Mouse (Mus musculus) cerebellum, adult 18-20 months (tissue): ENCODE results near the gene Gpatch8.
A peak's percentile ranks its signal among the peaks of the same experiment; 100 is the strongest.

Experiments used
- DNase-seq, 2 experiments: peaks; one replicate each; pipeline ENCODE4 v3.0.0; 2021

The Gpatch8 gene

DNA sequence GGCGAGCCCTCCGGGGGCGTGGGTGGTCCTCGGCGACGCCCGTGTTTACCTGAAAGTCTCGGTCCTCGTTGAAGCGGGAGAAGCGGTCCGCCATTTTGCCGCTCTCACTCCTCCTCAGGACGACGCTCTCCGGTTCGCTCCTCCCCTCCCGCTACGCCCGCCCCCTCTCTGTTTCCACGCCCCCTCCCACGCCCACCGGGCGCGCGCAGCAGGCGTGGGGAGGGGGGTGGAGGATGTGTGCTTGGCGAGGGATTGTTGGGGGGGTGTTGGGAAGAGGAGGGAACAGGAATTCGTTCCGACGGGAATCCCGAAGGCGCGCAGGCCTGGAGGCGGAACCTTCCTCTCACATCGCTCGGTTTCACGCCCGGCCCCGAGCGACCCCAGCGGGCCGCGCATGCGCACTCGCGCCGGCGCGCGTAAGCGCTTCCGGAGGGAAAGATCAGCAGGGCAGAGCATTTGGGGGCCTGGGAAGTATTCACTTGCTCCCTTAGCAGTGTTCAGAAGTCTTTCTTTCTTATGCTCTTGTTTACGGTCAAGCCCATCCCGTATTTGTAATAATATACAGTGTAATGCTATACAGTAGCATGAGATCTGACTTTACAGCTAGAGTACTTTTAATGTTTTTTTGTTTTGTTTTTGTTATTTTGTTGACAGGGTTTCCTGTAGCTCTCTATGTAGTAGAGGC is at the start of gene Gpatch8:
TSS of gene Gpatch8 (minus strand) at position 362 of the 685 bp plus-strand sequence.
- DNase-seq, result peak; percentile 92 to 95

DNA sequence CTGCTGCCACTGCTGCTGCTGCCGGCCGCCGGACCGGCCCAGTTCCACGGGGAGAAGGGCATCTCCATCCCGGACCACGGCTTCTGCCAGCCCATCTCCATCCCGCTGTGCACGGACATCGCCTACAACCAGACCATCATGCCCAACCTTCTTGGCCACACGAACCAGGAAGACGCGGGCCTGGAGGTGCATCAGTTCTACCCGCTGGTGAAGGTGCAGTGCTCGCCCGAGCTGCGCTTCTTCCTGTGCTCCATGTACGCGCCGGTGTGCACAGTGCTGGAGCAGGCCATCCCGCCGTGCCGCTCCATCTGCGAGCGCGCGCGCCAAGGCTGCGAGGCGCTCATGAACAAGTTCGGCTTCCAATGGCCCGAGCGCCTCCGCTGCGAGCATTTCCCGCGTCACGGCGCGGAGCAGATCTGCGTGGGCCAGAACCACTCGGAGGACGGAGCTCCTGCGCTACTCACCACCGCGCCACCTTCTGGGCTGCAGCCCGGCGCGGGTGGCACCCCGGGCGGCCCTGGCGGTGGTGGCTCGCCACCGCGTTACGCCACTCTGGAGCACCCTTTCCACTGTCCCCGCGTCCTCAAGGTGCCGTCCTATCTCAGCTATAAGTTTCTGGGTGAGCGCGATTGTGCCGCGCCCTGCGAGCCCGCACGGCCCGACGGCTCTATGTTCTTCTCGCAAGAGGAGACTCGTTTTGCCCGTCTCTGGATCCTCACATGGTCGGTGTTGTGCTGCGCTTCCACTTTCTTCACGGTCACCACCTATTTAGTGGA is 48.8 kb upstream of the Gpatch8 start:
- peak in 1 of 2 experiments; percentile 31 for DNase-seq

DNA sequence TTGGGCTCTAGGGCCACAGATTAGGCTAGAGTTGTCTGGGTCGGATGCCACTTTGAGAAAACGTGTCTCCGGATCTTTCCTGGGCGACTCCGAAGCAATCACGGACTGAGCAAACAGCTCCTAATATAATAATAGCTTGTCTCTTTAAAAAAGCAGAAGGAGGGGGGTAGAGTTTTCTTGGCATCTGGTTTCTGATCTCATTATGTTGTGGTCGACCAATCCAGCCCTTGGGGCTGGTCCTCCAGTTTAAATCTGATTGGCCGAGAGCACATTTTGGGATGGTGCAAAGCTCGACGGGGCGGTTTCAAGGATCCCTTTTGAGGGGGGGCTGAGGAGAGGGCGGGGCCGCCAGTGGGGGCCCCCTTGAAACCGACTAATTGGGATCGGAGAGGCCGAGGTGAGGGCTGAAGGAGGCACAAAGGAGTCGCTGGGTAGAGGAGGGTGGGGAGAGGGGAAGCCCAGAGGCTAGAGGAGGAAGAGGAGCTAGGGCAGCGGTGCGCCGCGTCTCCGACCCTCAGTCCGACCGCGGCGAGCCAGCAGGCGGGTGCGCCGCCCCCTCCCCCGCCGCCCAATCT is 47.9 kb upstream of the Gpatch8 start, which contains the start of gene Fzd2:
TSS of gene Fzd2 (plus strand) at position 387 of the 575 bp plus-strand sequence.
- peak; percentile 22 to 31 for DNase-seq

DNA sequence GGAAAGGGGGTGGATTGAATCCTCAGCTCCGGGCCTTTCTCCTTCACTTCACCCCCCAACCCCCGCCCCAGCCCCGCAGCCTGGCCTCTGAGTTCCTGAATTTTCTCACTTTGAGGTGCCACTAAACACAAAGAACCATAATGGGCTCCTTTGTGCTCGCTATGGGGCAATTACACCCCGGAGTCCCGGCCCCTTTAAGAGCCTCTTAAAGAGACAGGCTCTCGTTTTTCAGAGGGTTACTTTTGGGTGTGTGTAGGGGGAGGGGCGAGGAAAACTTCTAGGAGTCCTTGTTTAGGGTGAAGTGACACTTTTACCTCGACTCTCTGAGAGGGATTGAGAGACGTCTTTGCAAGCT is 47.3 kb upstream of the Gpatch8 start:
- DNase-seq, result no peak

DNA sequence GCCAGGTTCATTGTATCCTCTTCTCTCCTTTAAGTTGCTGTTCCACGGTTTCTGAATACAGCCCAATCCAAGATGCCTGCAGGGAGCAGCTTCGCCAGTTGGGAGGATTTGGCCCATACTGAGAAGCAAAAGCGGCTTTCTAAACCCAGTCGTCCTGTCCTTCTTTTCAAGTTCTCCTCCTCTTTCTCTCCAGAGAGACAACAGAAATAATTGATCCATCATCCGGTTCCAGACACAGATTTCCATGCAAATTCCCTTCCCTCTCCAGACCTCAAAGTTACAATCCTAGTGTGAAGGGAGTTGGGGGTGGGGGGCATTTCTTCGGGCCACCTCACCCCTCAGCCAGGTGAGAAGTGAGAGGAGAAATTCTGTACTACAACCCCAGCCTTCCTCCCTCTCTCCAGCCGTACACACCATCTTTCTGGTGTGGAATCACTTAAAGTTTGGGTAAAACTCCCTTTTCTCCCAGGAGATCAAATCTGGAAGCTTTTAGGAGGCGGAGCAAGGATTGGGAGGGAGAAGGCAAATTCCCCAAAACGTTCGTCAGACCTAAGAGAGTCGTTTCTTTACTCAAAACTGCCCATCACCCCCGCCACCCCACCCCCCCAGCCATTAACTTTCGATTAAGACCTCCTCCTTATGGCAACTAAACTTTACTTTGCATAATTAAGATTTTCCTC is 46.8 kb upstream of the Gpatch8 start:
- no peak for DNase-seq

DNA sequence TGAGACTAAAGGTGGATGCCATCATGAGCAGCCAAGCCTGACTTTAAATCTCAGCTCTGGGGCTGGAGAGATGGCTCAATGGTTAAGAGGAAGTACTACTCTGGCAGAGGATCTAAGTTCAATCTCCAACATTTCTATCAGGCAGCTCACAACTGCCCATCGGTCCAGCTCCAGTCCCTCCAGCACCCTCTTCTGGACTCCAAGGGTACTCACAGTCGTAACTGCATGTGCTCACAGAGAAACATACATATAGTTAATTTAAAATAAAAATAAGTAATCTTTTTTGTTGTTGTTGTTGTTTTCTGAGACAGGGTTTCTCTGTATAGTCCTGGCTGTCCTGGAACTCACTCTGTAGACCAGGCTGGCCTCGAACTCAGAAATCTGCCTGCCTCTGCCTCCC is 43.7 kb upstream of the Gpatch8 start:
- no peak for DNase-seq

DNA sequence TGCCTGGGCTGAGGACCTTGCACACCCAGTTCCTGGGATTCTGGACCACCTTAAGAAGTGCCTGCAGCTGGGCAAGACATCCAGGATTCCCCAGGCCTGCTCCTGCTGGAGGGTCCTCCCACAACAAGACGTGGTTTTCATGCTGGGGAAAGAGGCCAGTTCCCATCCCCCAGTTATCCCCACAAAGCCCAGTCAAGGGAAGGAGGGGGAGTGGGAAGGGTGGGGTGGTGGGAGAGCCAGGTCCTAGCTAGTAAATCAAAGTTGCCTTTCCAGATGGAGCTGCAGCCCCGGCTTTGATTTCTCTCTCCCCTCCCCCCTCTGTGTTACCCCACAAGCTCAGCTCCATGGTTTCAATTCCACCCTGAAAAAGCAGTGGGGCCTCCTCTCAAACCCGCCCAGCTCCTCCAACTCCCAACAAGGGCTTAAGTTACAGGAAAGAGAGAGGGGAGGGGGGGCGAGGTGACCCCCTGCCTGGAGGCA is 39.2 kb upstream of the Gpatch8 start:
- DNase-seq, result no peak

DNA sequence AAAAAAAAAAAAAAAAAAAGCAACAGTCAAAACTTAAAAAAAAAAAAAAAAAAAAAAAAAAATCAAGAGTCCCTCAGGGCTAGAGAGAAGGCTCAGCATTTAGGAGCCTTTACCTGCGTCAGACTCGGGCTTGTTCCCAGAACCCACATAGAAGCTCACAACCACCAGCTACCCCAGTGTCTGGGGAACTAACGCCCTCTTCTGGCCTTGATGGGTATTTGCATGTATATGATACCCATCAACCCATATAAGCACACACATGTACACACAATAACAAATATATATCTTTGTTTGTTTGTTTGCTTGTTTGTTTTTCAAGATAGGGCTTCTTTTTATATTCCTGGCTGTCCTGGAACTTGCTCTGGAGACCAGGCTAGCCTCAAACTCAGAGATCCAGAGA is 31.4 kb upstream of the Gpatch8 start:
- DNase-seq, result no peak

DNA sequence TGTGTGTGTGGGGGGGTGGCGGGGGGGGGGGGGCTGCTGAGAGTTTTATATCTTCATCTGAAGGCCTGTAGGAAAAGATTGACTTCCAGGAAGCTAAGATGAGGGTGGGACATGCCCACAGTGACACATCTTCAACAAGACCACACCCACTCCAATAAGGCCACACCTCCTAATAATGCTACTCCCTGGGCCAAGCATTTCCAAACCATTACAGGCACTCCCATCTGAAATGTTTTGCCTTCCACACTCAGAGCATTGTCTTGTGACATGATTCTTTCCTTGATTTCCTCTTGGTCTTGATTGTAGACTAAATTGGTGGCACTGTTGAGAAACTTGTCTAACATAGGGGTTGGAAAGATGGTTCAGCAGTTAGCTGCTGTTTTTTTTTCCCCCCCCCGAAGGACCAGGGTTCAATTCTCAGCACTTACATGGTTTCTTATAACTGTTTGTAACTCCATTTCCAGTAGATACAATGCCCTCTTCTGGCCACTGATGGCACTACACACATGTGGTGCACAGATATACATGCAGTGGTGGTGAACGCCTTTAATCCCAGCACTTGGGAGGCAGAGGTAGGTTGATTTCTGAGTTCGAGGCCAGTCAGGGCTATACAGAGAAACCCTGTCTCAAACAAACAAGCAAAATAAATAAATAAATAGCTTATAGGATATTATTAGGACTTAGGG is 30.4 kb upstream of the Gpatch8 start:
- no peak for DNase-seq

DNA sequence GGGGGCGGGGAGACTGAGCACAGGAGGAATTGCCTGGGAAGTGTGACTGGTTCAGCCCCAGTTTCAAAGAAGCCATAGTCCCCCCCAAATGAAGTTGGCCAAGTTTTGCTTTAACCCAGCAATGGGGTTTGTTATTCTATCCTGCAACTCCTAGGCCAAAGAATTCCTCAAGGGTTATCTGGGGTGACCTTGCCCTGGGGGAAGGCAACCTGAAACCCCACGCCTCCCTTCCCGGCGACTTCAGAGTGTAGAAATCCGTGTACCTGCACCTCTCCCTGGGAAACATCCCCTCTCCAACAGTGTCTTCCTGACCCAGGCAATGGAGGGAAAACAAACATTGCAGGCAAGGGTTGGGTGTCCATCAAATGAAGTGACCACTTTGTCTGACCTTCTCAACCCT is 26.5 kb upstream of the Gpatch8 start:
- DNase-seq, result no peak

DNA sequence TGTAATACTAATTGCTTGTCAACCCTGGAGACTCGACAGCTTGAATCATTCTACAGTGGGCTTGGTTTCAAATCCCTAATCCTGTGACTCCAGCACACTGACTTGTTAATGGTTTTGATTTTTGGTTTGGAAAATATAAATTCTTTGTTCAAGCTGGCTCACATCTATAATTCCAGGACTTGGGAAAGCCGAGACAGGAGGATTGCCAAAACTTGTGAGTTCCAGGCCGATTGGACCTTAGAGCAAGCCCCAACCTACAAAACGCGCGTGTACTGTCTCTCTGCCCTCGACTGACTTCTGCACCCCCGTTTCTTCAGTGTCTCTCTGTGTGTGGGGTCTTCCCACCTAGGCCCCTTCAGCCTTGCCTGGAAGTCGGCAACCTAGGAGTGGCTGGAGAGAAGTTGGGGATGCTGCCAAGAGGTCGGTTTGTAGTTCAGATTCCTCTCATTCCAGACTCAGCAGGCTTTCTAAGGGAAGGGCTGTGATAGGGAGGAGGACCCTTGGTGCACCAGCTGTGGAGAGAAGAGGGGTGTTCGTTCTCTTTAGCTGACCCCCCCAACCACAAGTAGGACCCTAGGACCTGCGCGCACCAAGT is 25.9 kb upstream of the Gpatch8 start:
- no peak for DNase-seq

DNA sequence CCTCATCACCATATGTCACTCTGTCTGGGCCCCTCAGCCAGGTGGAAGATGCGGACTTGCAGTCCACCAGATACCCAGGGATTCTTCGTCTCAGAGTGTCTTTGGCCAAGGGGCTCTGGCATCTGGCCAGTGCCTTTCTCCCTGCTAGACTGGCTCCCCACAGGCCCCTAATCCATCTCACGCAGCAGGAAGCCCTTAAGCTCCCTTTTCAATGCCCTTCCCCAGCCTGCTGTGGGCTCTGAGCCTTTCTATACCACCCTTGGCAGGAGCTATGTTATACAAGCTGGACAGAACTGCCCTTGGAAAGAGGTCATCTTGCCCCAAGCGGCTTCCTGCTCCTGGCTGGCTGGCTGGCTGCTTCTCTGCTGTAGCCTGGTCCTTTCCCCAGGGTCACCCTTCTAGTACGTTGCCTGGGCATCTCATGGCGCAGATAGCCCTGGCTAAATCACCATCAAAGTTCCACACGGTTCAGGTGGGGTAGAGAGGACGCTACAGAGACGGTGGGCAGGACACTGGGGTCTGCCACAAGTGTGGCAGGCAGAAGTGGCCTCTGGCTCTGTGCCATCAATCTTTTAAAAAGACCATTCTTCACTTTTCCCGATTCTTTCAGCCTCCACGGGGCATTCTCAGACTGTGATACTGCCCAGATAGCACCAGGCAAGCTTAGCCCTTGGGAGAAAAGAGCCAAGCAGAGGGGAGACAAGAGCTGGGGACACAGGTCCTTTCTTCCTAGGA is 25.3 kb upstream of the Gpatch8 start:
- DNase-seq, result peak in 1 of 2 experiments; percentile 14

DNA sequence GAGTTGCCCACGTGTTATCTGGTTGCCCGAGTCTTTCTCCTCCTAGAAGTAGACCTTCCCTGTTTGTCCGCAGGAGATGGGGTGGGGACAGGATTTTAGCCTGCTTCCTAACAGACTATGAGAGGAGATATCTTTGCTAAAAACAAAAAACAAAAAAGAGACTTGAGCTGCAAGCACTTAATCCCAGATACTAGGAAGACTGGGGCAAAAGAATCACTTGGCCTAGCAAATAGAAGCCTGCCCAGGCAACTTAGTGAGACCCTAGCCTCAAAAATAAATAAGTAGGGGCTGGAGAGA is 23.8 kb upstream of the Gpatch8 start:
- DNase-seq, result no peak

DNA sequence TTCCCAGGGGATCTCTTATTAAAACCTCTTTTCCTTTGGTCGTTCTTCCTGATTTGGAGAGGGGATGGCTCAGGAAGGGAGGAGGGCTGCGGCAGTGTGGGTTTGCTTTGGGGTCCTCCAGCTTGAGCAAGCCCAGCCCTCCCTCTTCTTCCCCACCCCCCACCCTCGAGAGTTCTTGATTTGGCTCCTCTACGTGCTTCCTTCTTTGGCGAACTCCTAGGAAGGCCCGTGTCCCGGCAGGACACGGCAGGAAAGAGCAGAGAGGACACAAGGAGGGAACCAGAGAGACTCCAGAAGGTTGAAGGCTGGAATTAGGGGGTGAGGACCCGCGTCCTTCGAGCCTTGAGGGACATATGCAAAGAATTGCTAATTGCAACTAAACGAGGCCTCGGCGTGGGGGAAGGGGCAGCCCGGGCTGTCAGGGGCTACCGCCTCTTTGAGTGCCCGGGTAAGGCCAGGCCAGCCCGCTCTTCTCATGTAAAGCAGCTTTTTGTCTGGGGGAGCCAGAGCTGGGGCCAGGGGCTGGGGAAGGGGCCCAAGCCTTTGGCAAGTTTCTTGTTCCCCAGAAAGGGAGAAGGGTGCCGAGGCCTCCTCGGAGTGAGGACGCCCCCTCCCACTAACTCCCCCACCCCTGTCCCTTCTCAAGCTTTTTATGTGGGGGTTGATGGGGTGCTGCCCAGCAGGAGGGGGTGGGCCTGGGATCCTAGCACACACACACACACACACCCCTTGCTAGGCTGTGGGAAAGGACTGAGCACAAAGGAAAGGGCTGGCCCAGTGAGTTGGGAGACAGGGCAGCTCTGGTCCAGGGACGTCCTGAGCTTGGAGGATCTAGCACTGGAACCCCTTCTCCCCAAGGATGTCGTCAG is 23.2 kb upstream of the Gpatch8 start, which contains the start of gene Gm11627:
TSS of gene Gm11627 (minus strand) at position 297 of the 869 bp plus-strand sequence.
- DNase-seq, result no peak

DNA sequence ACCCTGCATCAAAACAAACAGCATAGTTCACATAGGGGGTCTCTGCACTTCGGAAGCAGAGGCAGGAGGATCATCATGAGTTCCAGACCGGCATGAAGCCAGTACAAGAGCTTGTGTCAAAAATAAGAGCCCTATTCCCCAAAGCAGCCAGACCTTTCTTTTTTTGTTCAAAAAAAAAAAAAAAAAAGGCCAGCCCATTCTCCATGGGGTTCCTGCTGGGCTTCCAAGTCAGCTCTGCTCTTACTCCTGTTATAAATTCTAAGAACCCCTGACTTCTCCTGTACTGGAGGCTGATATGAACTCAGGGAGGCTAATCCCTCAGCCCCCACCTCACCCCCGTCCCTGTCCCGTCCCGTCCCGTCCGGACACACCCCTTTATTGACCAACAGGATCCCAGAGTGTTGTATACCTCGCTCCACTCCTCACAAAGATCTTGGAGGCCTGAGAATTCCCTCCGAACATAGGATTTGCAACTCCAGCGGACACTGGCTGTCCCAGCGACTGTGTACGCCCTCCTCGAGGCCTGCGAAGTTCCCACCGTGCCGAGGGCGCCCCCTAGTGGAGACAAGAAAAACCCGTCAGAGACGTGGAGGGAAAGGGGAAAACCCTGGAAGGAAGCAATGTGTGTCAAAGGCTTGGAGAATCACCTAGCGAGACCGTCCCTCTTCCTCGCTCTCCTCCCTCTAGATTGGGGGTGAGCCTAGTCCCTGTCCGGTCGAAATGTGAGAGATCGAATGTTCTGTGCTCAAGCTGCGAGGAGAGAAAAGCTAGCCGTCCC is 22.3 kb upstream of the Gpatch8 start:
- peak; percentile 57 to 74 for DNase-seq

DNA sequence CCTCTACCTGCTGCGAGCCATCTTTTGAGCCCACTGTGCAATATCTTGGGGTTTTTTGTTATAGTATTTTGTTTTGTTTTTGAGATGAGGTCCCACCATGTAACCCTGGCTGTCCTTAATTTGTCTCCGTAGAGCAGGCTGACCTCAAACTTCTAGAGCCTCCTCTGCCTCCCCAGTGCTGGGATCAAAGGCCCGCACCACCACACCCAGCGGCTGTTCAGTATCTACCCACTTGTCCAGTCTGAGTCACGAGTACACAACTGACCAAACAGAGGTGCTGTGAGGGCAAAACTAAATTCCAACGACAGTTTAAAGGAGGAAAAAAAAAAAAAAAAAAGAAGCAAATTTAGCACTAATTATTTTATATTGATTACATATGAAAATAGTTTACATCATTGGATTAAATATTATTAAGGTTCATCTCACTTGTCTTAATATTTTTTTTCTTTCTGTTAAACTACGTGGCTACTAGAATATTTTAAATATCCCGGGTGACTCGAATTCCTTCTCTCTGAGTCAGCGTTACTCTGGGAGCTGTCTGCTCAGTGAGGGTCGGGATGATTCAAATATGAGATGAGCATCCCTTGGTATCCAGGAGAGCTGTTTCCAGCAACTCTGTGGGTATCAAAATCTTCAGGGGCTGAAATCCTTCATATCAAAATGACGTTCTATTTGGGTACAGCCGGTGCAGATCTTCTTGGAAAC is 20.0 kb upstream of the Gpatch8 start:
- DNase-seq, result no peak

DNA sequence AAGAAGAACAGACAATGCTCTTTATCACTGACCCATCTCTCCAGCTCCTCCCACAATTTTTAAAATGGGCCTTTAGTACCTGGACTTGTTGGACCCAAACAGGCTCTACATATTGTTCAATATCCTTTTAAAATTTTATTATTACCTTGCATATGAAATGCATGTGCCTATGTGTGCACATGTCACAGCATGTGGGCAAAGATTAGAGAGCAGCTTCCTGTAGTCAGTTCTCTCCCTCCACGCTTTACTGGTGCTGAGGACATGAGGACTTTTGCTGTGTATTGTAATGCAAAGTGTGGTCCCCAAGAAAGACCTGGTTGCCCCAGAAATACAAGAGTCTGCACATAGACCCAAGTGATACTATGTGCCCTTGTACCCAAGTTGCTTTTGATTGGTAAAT is 18.8 kb upstream of the Gpatch8 start:
- no peak for DNase-seq

DNA sequence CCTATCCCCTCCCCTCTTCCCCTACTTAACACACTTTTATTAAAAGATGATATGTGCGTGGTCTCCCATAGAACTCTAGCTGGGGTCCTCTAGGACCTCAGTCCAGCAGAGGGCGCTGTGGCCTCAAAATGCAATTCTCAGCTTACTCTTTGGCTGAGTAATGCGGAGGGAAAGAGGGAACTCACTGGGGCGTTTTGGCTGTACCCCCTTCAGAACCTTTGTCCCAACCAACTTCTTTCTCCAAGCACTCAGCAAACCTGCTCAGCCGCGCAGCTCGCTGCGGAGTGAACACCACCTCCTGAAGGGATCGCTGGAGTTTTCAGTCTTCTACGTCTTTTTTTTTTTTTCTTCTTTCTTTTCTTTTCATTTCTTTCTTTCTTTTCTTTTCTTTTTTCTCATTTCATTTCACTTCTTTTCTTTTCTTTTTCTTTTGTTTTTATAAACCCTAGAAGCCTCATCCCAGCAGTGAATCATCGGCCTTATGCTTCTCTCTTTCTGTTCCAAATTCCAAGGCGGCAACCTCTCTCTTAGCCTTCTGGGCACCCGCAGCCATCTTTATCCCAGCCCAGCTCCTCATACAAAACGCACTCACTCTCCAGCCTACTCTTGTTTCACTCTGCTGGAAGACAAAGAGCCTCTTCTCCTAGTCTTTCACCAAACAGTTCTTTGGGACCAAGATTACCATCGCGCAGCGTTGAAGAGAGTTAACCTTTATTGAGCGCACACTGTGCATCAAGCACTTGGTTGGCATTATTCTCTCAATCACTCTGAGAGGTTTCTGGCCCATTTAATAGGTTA is 16.9 kb upstream of the Gpatch8 start:
- peak; percentile 85 to 88 for DNase-seq
